Mouse (Mus musculus) G1E (cell line): ENCODE data around the gene Pdk3.

ENCODE experiments used
- CTCF ChIP-seq: IDR thresholded peaks from 2 replicates; pipeline ENCODE4 v1.5.1; 2012; ENCODE audit warnings: low read depth, low read length, inconsistent platforms, mixed read lengths
- GATA1 ChIP-seq: IDR thresholded peaks from 2 replicates; pipeline ENCODE4 v1.6.1; 2012; ENCODE audit warnings: borderline replicate concordance, low read length, inconsistent platforms, mixed read lengths
- GATA2 ChIP-seq: IDR thresholded peaks from 2 replicates; pipeline ENCODE4 v1.6.1; 2012; ENCODE audit warnings: low read depth, low read length, inconsistent platforms, borderline replicate concordance
- TAL1 ChIP-seq: conservative IDR thresholded peaks from 2 replicates; pipeline ENCODE4 v1.6.1; 2012; ENCODE audit warnings: low read depth, low read length, inconsistent platforms, mixed read lengths

GRCm38 (mm10) chrX:93832337-93832884 lies 410 bp upstream of the Pdk3 start:
- TF ChIP-seq GATA1 (no peak), CTCF (no peak), GATA2 (no peak), TAL1 (no peak)
